Mouse (Mus musculus): ENCODE results near the gene Wdr18. TPM values are rescaled to one million over a fixed set of nuclear protein-coding genes. Genes with fewer than 3 reads are reported as not detected.

Gene Wdr18
- polyA plus RNA-seq, 1 experiment from 2014 or later, result 84.4 TPM

DNA sequence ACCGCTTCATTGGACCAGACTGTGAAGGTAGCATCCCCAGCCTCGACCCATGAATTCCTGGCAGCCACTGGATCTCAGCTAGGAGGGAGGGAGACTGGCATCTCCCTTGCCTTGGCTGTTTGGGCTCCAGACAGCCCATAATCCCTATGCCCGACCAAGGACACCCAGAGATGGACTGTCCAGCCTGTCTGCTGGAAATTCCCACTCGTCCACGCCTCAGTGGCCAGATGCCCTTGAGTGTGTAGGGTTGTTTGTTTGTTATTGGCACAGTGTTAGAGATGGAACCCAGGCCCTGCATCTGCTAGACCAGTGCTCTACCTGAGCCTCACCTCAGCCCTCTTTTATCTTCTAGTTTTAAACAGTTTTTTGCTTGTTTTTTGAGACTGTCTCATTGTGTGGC, 5.4 kb downstream of the Wdr18 start:
- Histone ChIP-seq H3K9ac (ENCODE audit: low read length) (no peak overlapping the region), H3K27me3 (ENCODE audit: control insufficient read depth, insufficient read depth, low read length) (peaks cover under 1% of the 10 kb centered on the region), H3K4me2 (ENCODE audit: low read length) (no peak overlapping the region), H3K4me3 (ENCODE audit: control insufficient read depth in 1 of 2, insufficient read depth in 1 of 2, low read depth in 1 of 2, low read length in 2 of 2) (no peak overlapping the region), H3K36me3 (ENCODE audit: control insufficient read depth, insufficient read depth, low read length) (peaks cover 74% of the 10 kb centered on the region), H3K9me3 (ENCODE audit: control insufficient read depth, low read length) (no peaks in the 10 kb centered on the region), H3K4me1 (ENCODE audit: control insufficient read depth in 2 of 2, insufficient read depth in 2 of 2, low read length in 2 of 2) (peaks cover 3 to 8% of the 10 kb centered on the region in 2 experiments), H3K27ac (replicated peaks in 1 of 2; ENCODE audit: control insufficient read depth in 1 of 2, insufficient read depth in 1 of 2, low read depth in 2 of 2, low read length in 2 of 2) (no peak overlapping the region)
- 88% methylated on average over 5 of the region's 5 CpGs for WGBS
- no peak for ATAC-seq (ENCODE audit: insufficient number of reproducible peaks, insufficient read depth, low FRiP score, low read depth)

GRCm38 (mm10) chr10:79966886-79967400, 7.0 kb downstream of the Wdr18 start:
- no peak overlapping the region for H3K4me2 ChIP-seq (ENCODE audit: low read length)
- H3K36me3 ChIP-seq (ENCODE audit: control insufficient read depth, insufficient read depth, low read length), result peaks cover 64% of the 10 kb centered on the region
- no peak; the same call in 1 of the 2 replicates for ATAC-seq (ENCODE audit: insufficient number of reproducible peaks, insufficient read depth, low FRiP score, low read depth)
- no peak overlapping the region for H3K9ac ChIP-seq (ENCODE audit: low read length)
- H3K4me3 ChIP-seq (ENCODE audit: control insufficient read depth in 1 of 2, insufficient read depth in 1 of 2, low read depth in 1 of 2, low read length in 2 of 2), result no peak overlapping the region
- H3K4me1 ChIP-seq (ENCODE audit: control insufficient read depth in 2 of 2, insufficient read depth in 2 of 2, low read length in 2 of 2), result peaks cover 2 to 9% of the 10 kb centered on the region in 2 experiments; a peak in 2 of 4 replicates
- no peak overlapping the region for H3K27ac ChIP-seq (replicated peaks in 1 of 2; ENCODE audit: control insufficient read depth in 1 of 2, insufficient read depth in 1 of 2, low read depth in 2 of 2, low read length in 2 of 2)
- 94% methylated on average over 5 of the region's 5 CpGs for WGBS
- H3K9me3 ChIP-seq (ENCODE audit: control insufficient read depth, low read length), result no peaks in the 10 kb centered on the region
- H3K27me3 ChIP-seq (ENCODE audit: control insufficient read depth, insufficient read depth, low read length), result peaks cover 12% of the 10 kb centered on the region

GRCm38 (mm10) chr10:79968181-79968580, 8.2 kb downstream of the Wdr18 start:
- peaks cover 2 to 12% of the 10 kb centered on the region in 2 experiments; a peak in 3 of 4 replicates for H3K4me1 ChIP-seq (ENCODE audit: control insufficient read depth in 2 of 2, insufficient read depth in 2 of 2, low read length in 2 of 2)
- no peak overlapping the region for H3K4me3 ChIP-seq (ENCODE audit: control insufficient read depth in 1 of 2, insufficient read depth in 1 of 2, low read depth in 1 of 2, low read length in 2 of 2)
- H3K9ac ChIP-seq (ENCODE audit: low read length), result no peak overlapping the region
- H3K4me2 ChIP-seq (ENCODE audit: low read length), result no peak overlapping the region
- 79% methylated on average over 1 of the region's 1 CpGs for WGBS
- ATAC-seq (ENCODE audit: insufficient number of reproducible peaks, insufficient read depth, low FRiP score, low read depth), result no peak
- H3K27ac ChIP-seq (replicated peaks in 1 of 2; ENCODE audit: control insufficient read depth in 1 of 2, insufficient read depth in 1 of 2, low read depth in 2 of 2, low read length in 2 of 2), result no peak overlapping the region
- peaks cover 20% of the 10 kb centered on the region for H3K27me3 ChIP-seq (ENCODE audit: control insufficient read depth, insufficient read depth, low read length)
- peaks cover 51% of the 10 kb centered on the region for H3K36me3 ChIP-seq (ENCODE audit: control insufficient read depth, insufficient read depth, low read length)
- no peaks in the 10 kb centered on the region for H3K9me3 ChIP-seq (ENCODE audit: control insufficient read depth, low read length)

GRCm38 (mm10) chr10:79969124-79969568, 9.2 kb downstream of the Wdr18 start:
- peaks cover 20% of the 10 kb centered on the region for H3K27me3 ChIP-seq (ENCODE audit: control insufficient read depth, insufficient read depth, low read length)

DNA sequence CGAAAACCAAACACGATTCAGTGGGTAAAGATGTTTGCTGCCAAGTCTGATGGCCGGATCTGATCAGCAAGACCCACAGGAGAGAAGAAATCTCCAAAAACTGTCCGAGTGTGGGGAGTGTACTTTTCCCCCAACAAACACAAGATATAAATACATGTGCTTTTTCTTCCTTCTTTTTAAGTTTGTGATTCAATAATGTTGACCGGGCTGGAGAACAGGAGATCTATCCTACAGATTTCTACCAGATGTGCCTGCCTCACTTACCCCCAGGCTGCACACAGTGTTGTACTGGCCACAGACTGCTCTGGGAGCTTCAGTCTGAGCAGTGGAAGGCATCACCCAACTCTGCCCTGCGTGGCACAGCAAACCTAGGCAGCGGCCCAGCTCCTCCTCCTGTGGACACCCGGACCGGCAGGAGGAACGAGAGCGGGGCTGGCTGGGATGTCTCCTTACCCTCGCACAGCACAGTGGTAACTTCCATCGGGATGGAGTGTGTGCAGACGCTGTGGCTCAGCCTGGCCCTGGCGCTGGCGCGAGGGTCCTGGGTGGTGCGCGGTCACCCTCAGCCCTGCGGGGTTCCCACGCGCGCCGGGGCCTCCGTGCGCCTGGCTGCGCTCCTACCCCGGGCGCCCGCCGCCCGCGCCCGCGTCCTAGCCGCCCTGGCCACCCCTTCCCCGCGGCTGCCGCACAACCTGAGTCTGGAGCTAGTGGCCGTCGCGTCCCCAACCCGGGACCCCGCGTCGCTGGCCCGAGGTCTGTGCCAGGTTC, 10.6 kb downstream of the Wdr18 start, which contains the start of gene Grin3b:
Gene Grin3b (plus strand): TSS at position 301 of the 768 bp plus-strand sequence.
- no peak for ATAC-seq (ENCODE audit: insufficient number of reproducible peaks, insufficient read depth, low FRiP score, low read depth)
- peaks cover 34% of the 10 kb centered on the region for H3K36me3 ChIP-seq (ENCODE audit: control insufficient read depth, insufficient read depth, low read length)
- H3K9me3 ChIP-seq (ENCODE audit: control insufficient read depth, low read length), result no peaks in the 10 kb centered on the region
- 8% methylated on average over 47 of the region's 47 CpGs for WGBS
- peak within 1 kb of the TSS; percentile 59 for H3K9ac ChIP-seq (ENCODE audit: low read length)
- peak within 1 kb of the TSS; percentile 82 for H3K4me2 ChIP-seq (ENCODE audit: low read length)
- H3K27me3 ChIP-seq (ENCODE audit: control insufficient read depth, insufficient read depth, low read length), result peaks cover 20% of the 10 kb centered on the region
- H3K27ac ChIP-seq (replicated peaks in 1 of 2; ENCODE audit: control insufficient read depth in 1 of 2, insufficient read depth in 1 of 2, low read depth in 2 of 2, low read length in 2 of 2), result no peak within 1 kb of the TSS
- H3K4me1 ChIP-seq (ENCODE audit: control insufficient read depth in 2 of 2, insufficient read depth in 2 of 2, low read length in 2 of 2), result peaks cover 2 to 12% of the 10 kb centered on the region in 2 experiments; a peak in 3 of 4 replicates
- peak within 1 kb of the TSS; percentile 40 to 46 for H3K4me3 ChIP-seq (ENCODE audit: control insufficient read depth in 1 of 2, insufficient read depth in 1 of 2, low read depth in 1 of 2, low read length in 2 of 2)

More at GRCm38 (mm10) chr10:79969124-79969568, 9.2 kb downstream of the Wdr18 start:
- peaks cover 2 to 12% of the 10 kb centered on the region in 2 experiments; a peak in 3 of 4 replicates for H3K4me1 ChIP-seq (ENCODE audit: control insufficient read depth in 2 of 2, insufficient read depth in 2 of 2, low read length in 2 of 2)
- H3K9ac ChIP-seq (ENCODE audit: low read length), result no peak overlapping the region
- H3K4me3 ChIP-seq (ENCODE audit: control insufficient read depth in 1 of 2, insufficient read depth in 1 of 2, low read depth in 1 of 2, low read length in 2 of 2), result no peak overlapping the region
- peaks cover 42% of the 10 kb centered on the region for H3K36me3 ChIP-seq (ENCODE audit: control insufficient read depth, insufficient read depth, low read length)
- H3K4me2 ChIP-seq (ENCODE audit: low read length), result no peak overlapping the region
- 21% methylated on average over 3 of the region's 3 CpGs for WGBS
- no peak overlapping the region for H3K27ac ChIP-seq (replicated peaks in 1 of 2; ENCODE audit: control insufficient read depth in 1 of 2, insufficient read depth in 1 of 2, low read depth in 2 of 2, low read length in 2 of 2)
- ATAC-seq (ENCODE audit: insufficient number of reproducible peaks, insufficient read depth, low FRiP score, low read depth), result no peak
- H3K9me3 ChIP-seq (ENCODE audit: control insufficient read depth, low read length), result no peaks in the 10 kb centered on the region

GRCm38 (mm10) chr10:79971183-79971497, 11.2 kb downstream of the Wdr18 start:
- peaks cover 2 to 12% of the 10 kb centered on the region in 2 experiments; a peak in 3 of 4 replicates for H3K4me1 ChIP-seq (ENCODE audit: control insufficient read depth in 2 of 2, insufficient read depth in 2 of 2, low read length in 2 of 2)
- peak overlapping the region; percentile 40 to 46 for H3K4me3 ChIP-seq (ENCODE audit: control insufficient read depth in 1 of 2, insufficient read depth in 1 of 2, low read depth in 1 of 2, low read length in 2 of 2)
- H3K27me3 ChIP-seq (ENCODE audit: control insufficient read depth, insufficient read depth, low read length), result peaks cover 20% of the 10 kb centered on the region
- 3% methylated on average over 21 of the region's 21 CpGs for WGBS
- peak overlapping the region; percentile 59 for H3K9ac ChIP-seq (ENCODE audit: low read length)
- H3K27ac ChIP-seq (replicated peaks in 1 of 2; ENCODE audit: control insufficient read depth in 1 of 2, insufficient read depth in 1 of 2, low read depth in 2 of 2, low read length in 2 of 2), result no peak overlapping the region
- ATAC-seq (ENCODE audit: insufficient number of reproducible peaks, insufficient read depth, low FRiP score, low read depth), result no peak
- H3K4me2 ChIP-seq (ENCODE audit: low read length), result peak overlapping the region; percentile 82
- peaks cover 34% of the 10 kb centered on the region for H3K36me3 ChIP-seq (ENCODE audit: control insufficient read depth, insufficient read depth, low read length)
- no peaks in the 10 kb centered on the region for H3K9me3 ChIP-seq (ENCODE audit: control insufficient read depth, low read length)

DNA sequence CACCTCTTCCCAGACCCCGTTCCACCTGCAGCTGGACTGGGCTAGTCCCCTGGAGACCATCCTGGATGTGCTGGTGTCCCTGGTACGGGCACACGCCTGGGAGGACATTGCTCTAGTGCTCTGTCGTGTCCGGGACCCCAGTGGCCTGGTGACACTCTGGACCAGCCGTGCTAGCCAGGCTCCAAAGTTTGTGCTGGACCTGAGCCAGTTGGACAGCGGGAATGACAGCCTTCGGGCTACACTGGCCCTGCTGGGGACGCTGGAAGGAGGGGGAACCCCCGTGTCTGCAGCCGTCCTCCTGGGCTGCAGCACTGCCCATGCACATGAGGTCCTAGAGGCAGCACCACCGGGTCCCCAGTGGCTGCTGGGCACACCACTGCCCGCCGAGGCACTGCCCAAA, 12.9 kb downstream of the Wdr18 start:
- H3K9ac ChIP-seq (ENCODE audit: low read length), result no peak overlapping the region; the same call in 1 of the 2 replicates
- H3K36me3 ChIP-seq (ENCODE audit: control insufficient read depth, insufficient read depth, low read length), result peaks cover 34% of the 10 kb centered on the region
- ATAC-seq (ENCODE audit: insufficient number of reproducible peaks, insufficient read depth, low FRiP score, low read depth), result no peak
- peaks cover 20% of the 10 kb centered on the region for H3K27me3 ChIP-seq (ENCODE audit: control insufficient read depth, insufficient read depth, low read length)
- 44% methylated on average over 14 of the region's 14 CpGs for WGBS
- H3K27ac ChIP-seq (replicated peaks in 1 of 2; ENCODE audit: control insufficient read depth in 1 of 2, insufficient read depth in 1 of 2, low read depth in 2 of 2, low read length in 2 of 2), result no peak overlapping the region
- H3K4me2 ChIP-seq (ENCODE audit: low read length), result no peak overlapping the region
- H3K4me1 ChIP-seq (ENCODE audit: control insufficient read depth in 2 of 2, insufficient read depth in 2 of 2, low read length in 2 of 2), result peaks cover 2 to 12% of the 10 kb centered on the region in 2 experiments; a peak in 3 of 4 replicates
- no peak overlapping the region for H3K4me3 ChIP-seq (ENCODE audit: control insufficient read depth in 1 of 2, insufficient read depth in 1 of 2, low read depth in 1 of 2, low read length in 2 of 2)
- no peaks in the 10 kb centered on the region for H3K9me3 ChIP-seq (ENCODE audit: control insufficient read depth, low read length)
